Mouse (Mus musculus): ENCODE data around the gene Rfx8.

DNA sequence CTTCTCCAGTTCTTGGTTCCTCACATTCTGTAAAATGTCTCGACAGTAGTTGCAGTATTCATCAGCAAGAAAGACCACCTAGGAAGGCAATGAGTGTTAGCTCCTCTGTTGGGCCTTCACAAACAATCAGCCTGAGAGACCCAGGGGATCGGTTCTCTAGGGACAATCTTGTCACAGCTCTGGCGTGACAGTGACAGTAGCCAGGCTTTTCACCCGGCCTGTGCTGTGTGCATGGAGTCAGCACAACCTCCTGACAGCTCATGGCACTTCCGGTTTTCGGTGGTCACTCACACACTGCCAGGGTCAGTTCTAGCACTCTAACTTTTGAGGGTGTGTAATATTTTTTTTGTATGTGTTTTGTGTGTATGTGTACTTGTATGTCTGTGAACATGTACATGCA lies 32.2 kb downstream of the Rfx8 start:
- TF ChIP-seq CTCF (IDR thresholded peaks at IDR 0.05; ENCODE audit: borderline replicate concordance, extremely low read depth, insufficient read depth, insufficient read length) (no peak), POLR2A (IDR thresholded peaks at IDR 0.05; ENCODE audit: borderline replicate concordance, extremely low read depth, insufficient read depth, insufficient read length, poor library complexity, severe bottlenecking) (no peak)

All from brain, embryonic 14.5 days (tissue).